Mouse (Mus musculus) liver, embryonic 14 days (tissue): ENCODE data around the gene Palmd. TPM values are rescaled to one million over a fixed set of nuclear protein-coding genes. Genes with fewer than 3 reads are reported as not detected.

Experiments
- polyA plus RNA-seq: library from polyadenylated mRNA; depleted of rRNA; stranded (reverse); fragments of >200 nt; gene quantifications from 2 replicates; pipeline ENCODE4 v1.2.3, GENCODE M21; 2012; rRNA removed

The Palmd gene
- 1.4 and 1.5 TPM in 2 replicates for polyA plus RNA-seq

DNA sequence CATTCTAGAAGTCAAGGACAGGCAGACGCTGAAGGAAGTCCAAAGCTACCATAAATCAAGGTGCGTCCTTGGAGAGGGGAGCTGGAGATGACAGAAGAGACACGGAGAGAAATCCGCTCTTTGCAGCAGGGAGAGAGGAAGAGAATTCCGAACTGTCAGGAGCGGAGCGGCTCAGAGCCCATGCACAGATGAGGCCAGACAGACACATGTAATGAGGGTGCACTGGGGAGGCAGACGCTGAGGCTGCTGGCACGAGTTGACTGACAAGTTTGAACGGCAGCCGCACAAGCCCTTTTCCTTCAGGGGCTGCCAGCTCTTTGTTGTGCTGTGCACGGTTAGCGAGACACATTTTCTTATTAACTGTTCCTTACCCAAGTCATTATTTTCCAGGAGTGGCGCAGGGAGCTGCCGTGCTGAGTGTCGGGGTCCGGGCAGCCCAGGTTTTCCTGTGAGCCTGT, at the start of gene Palmd:
Palmd (minus strand) TSS at position 448 of the 458 bp plus-strand sequence.

DNA sequence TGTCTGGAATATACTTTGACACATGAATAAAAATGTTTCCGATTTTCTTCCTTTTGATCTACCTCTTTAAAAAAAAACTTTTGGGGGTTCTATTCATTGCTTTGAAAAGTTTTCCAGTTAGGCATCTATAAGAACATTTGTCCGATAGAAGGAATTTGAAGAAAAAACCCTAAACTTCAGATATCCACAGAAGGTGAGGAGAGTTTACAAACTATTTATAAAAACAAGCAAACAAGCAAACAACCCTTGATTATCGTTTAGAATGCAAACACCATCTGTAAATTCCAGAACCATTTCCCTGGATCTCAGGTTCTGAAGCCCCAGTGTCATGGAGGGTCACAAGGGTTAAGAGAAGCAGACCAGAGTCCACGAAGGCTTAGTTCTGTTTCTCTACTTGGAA, 820 bp downstream of the Palmd start, which contains the start of gene 4930455H04Rik:
4930455H04Rik (plus strand) TSS at position 301 of the 400 bp plus-strand sequence.

Other genes starting within 250 kb of the Palmd start
- gene Agl, start 160.8 kb downstream of the Palmd start, polyA plus RNA-seq: 2.7 and 3.0 TPM in 2 replicates
- gene Frrs1, start 109.5 kb downstream of the Palmd start, polyA plus RNA-seq: 18.7 and 22.8 TPM in 2 replicates
- not detected in 2 replicates for gene 4930455H04Rik, start 720 bp downstream of the Palmd start, polyA plus RNA-seq